Mouse (Mus musculus) erythroid progenitor cell, adult 5-6 weeks (primary cell): ENCODE measurements around the gene Elmo1. TPM values are rescaled to one million over a fixed set of nuclear protein-coding genes. Genes with fewer than 3 reads are reported as not detected.

ENCODE experiments used
- ATAC-seq: replicated peaks from 2 replicates; pipeline ENCODE4 v1.8.0; 2016; ENCODE audit warnings: moderate number of reproducible peaks, mild to moderate bottlenecking, moderate TSS enrichment, inconsistent platforms; ENCODE audit not compliant: poor library complexity, low FRiP score, severe bottlenecking
- total RNA-seq, 2 experiments: library from RNA; stranded (forward) in 1 of 2; stranded (reverse) in 1 of 2; fragments of 150-400 nt in 1 of 2; fragments of 186-747, 209-891 nt in 1 of 2; gene quantifications; 2 replicates each; pipeline versions ENCODE4 v1.2.3 to v1.2.4; 2015 to 2017; ENCODE audit warnings: low replicate concordance in 2 of 2

The Elmo1 gene
- total RNA-seq, 2 experiments from 2014 or later, result 5.7 to 20.5 TPM

GRCm38 (mm10) chr13:20237615-20238014 is 147.2 kb downstream of the Elmo1 start:
- ATAC-seq, result no peak

- no peak for ATAC-seq
These were observed 147.8 kb downstream of the Elmo1 start for GRCm38 (mm10) chr13:20238146-20238545.

- ATAC-seq, result no peak
These were observed 148.3 kb downstream of the Elmo1 start for GRCm38 (mm10) chr13:20238743-20239142.

- no peak for ATAC-seq
These were observed 159.8 kb downstream of the Elmo1 start for GRCm38 (mm10) chr13:20250069-20250668.

- ATAC-seq, result no peak
These were observed 164.5 kb downstream of the Elmo1 start for GRCm38 (mm10) chr13:20254911-20255310.

- ATAC-seq, result no peak
These were observed 165.0 kb downstream of the Elmo1 start for GRCm38 (mm10) chr13:20255380-20255779.

GRCm38 (mm10) chr13:20256613-20257012 is 166.2 kb downstream of the Elmo1 start:
- no peak for ATAC-seq

- ATAC-seq, result no peak
These were observed 167.4 kb downstream of the Elmo1 start for GRCm38 (mm10) chr13:20257562-20258525.

- ATAC-seq, result no peak
These were observed 172.8 kb downstream of the Elmo1 start for GRCm38 (mm10) chr13:20263173-20263572.

GRCm38 (mm10) chr13:20270148-20270547 is 179.8 kb downstream of the Elmo1 start:
- ATAC-seq, result no peak

GRCm38 (mm10) chr13:20271799-20272198 is 181.4 kb downstream of the Elmo1 start:
- no peak for ATAC-seq

GRCm38 (mm10) chr13:20272562-20272961 is 182.2 kb downstream of the Elmo1 start:
- ATAC-seq, result no peak

- ATAC-seq, result no peak
These were observed 189.5 kb downstream of the Elmo1 start for GRCm38 (mm10) chr13:20279889-20280288.

GRCm38 (mm10) chr13:20283891-20284290 is 193.5 kb downstream of the Elmo1 start:
- ATAC-seq, result no peak

- ATAC-seq, result no peak
These were observed 196.3 kb downstream of the Elmo1 start for GRCm38 (mm10) chr13:20286680-20287079.

GRCm38 (mm10) chr13:20288393-20288792 is 198.0 kb downstream of the Elmo1 start:
- no peak for ATAC-seq

- no peak for ATAC-seq
These were observed 200.0 kb downstream of the Elmo1 start for GRCm38 (mm10) chr13:20290412-20290811.

GRCm38 (mm10) chr13:20292348-20292747 is 202.0 kb downstream of the Elmo1 start:
- peak; percentile 70 for ATAC-seq

GRCm38 (mm10) chr13:20295278-20295970 is 205.0 kb downstream of the Elmo1 start:
- no peak for ATAC-seq

GRCm38 (mm10) chr13:20297841-20298240 is 207.4 kb downstream of the Elmo1 start:
- peak; percentile 61; the same call in 1 of the 2 replicates for ATAC-seq
